ENCODE assay signal across 24 mouse cellular contexts in the genomic region with DNA sequence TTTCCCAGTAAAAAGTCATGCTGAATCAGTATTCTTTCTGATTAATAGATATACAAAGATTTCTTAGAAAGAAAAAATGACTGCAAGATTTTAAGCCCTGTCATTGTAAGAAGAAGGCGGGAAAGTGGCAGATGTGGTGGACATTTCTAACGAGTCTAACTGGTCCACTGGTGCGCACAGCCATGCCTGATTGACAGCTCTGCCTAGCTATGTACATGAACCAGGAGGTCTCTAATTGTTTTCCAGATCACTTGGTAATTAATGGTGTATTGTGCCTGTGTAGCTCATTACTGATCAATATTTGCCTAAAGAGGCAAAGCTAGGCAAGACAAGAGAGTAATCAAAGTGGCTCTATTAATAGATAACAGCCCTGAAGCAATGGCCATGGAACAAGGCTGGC.
DNase-seq lines count a peak whose midpoint lies in the region; ATAC-seq lines count a peak whose summit lies in the region.
"Had no signal": no experiment of that assay in that cellular context is flagged by ENCODE, and none has a peak within 500 bp of the region (broad histone marks: within the 10 kb centered on the region; RNA-seq: fewer than 3 reads in every experiment).

No protein-coding gene starts in this region.

- no peaks in the 10 kb centered on the region for H3K9me3 ChIP-seq in hindbrain, embryonic 11.5 days (ENCODE audit: control insufficient read depth, low read length)
- no peaks in the 10 kb centered on the region for H3K9me3 ChIP-seq in hindbrain, embryonic 10.5 days
- no peaks in the 10 kb centered on the region for H3K9me3 ChIP-seq in midbrain, embryonic 13.5 days
- no peaks in the 10 kb centered on the region for H3K9me3 ChIP-seq in midbrain, embryonic 15.5 days
- H3K9me3 ChIP-seq: embryonic facial prominence, embryonic 10.5 days; embryonic facial prominence, embryonic 13.5 days; forebrain, embryonic 10.5 days; intestine, embryonic 15.5 days had no signal

- H3K4me2 ChIP-seq in hindbrain, embryonic 11.5 days (replicated peaks; ENCODE audit: low read depth, low read length), result no peak overlapping the region
- H3K4me2 ChIP-seq in midbrain, embryonic 13.5 days (replicated peaks), result no peak overlapping the region
- H3K4me2 ChIP-seq in midbrain, embryonic 15.5 days, result no peak overlapping the region
- H3K4me2 ChIP-seq: embryonic facial prominence, embryonic 13.5 days; heart, embryonic 11.5 days; intestine, embryonic 15.5 days had no signal

- no peaks in the 10 kb centered on the region for H3K27me3 ChIP-seq in hindbrain, embryonic 11.5 days (ENCODE audit: control insufficient read depth, insufficient read depth, low read length)
- no peaks in the 10 kb centered on the region for H3K27me3 ChIP-seq in hindbrain, embryonic 10.5 days (ENCODE audit: insufficient read depth, poor library complexity, severe bottlenecking)
- no peaks in the 10 kb centered on the region for H3K27me3 ChIP-seq in midbrain, embryonic 13.5 days
- H3K27me3 ChIP-seq in midbrain, embryonic 15.5 days (replicated peaks), result no peaks in the 10 kb centered on the region
- H3K27me3 ChIP-seq: embryonic facial prominence, embryonic 13.5 days; intestine, embryonic 15.5 days had no signal

- no peak overlapping the region for H3K27ac ChIP-seq in hindbrain, embryonic 11.5 days (ENCODE audit: low read depth, low read length)
- H3K27ac ChIP-seq in hindbrain, embryonic 10.5 days, result no peak overlapping the region
- H3K27ac ChIP-seq in midbrain, embryonic 13.5 days, result no peak overlapping the region
- no peak overlapping the region for H3K27ac ChIP-seq in midbrain, embryonic 15.5 days
- H3K27ac ChIP-seq: embryonic facial prominence, embryonic 10.5 days; embryonic facial prominence, embryonic 13.5 days; forebrain, embryonic 10.5 days; gastrocnemius, adult 2 months; intestine, embryonic 15.5 days had no signal

- ATAC-seq in hindbrain, embryonic 11.5 days (ENCODE audit: low FRiP score), result peak; percentile 33; the same call in 1 of the 2 replicates
- 0 out of 2 replicates have a peak, but pooled peaks have one; percentile 43 for ATAC-seq in midbrain, embryonic 13.5 days
- ATAC-seq in midbrain, embryonic 15.5 days (replicated peaks), result no peak
- ATAC-seq in erythroblast, adult 5-6 weeks (replicated peaks; ENCODE audit: low FRiP score, poor library complexity, severe bottlenecking), result no peak
- ATAC-seq: CD4-positive, CD25-positive, alpha-beta regulatory T cell, adult 4 months; forebrain, postnatal 0 days; hindbrain, embryonic 16.5 days; intestine, embryonic 15.5 days had no signal

- DNase-seq in hindbrain, embryonic 11.5 days (ENCODE audit: low spot score), result no peak
- DNase-seq in hindbrain, embryonic 10.5 days (ENCODE audit: low spot score), result no peak
- DNase-seq in retina, postnatal 1 day, result peak; percentile 31
- DNase-seq: adrenal gland, adult 2 months; adrenal gland, postnatal 14 days; cerebellum, adult 11-12 months; cerebellum, adult 8-10 months; cerebellum, postnatal 10 days; cerebellum, postnatal 36 days; embryo, embryonic 11 days; forebrain, postnatal 0 days; gastrocnemius, adult 2 months; gastrocnemius, postnatal 14 days; heart, adult 11 months had no signal

- H3K36me3 ChIP-seq in hindbrain, embryonic 11.5 days (ENCODE audit: control insufficient read depth, insufficient read depth, low read length), result no peaks in the 10 kb centered on the region
- H3K36me3 ChIP-seq in hindbrain, embryonic 10.5 days, result no peaks in the 10 kb centered on the region
- H3K36me3 ChIP-seq in midbrain, embryonic 13.5 days, result no peaks in the 10 kb centered on the region
- no peaks in the 10 kb centered on the region for H3K36me3 ChIP-seq in midbrain, embryonic 15.5 days (replicated peaks)
- H3K36me3 ChIP-seq: embryonic facial prominence, embryonic 10.5 days; embryonic facial prominence, embryonic 13.5 days; forebrain, embryonic 10.5 days; intestine, embryonic 15.5 days had no signal

- H3K4me1 ChIP-seq in hindbrain, embryonic 11.5 days (replicated peaks; ENCODE audit: control insufficient read depth, insufficient read depth, low read length), result no peaks in the 10 kb centered on the region
- no peaks in the 10 kb centered on the region for H3K4me1 ChIP-seq in hindbrain, embryonic 10.5 days (replicated peaks)
- H3K4me1 ChIP-seq in midbrain, embryonic 13.5 days (replicated peaks), result no peaks in the 10 kb centered on the region
- no peaks in the 10 kb centered on the region for H3K4me1 ChIP-seq in midbrain, embryonic 15.5 days
- H3K4me1 ChIP-seq: embryonic facial prominence, embryonic 10.5 days; embryonic facial prominence, embryonic 13.5 days; forebrain, embryonic 10.5 days; intestine, embryonic 15.5 days had no signal

- no peak overlapping the region for H3K4me3 ChIP-seq in hindbrain, embryonic 11.5 days (ENCODE audit: low read depth, low read length)
- no peak overlapping the region for H3K4me3 ChIP-seq in hindbrain, embryonic 10.5 days
- no peak overlapping the region for H3K4me3 ChIP-seq in midbrain, embryonic 13.5 days (replicated peaks)
- H3K4me3 ChIP-seq in midbrain, embryonic 15.5 days, result no peak overlapping the region
- H3K4me3 ChIP-seq: embryonic facial prominence, embryonic 10.5 days; embryonic facial prominence, embryonic 13.5 days; forebrain, embryonic 10.5 days; gastrocnemius, adult 2 months; intestine, embryonic 15.5 days had no signal

- H3K9ac ChIP-seq in hindbrain, embryonic 11.5 days (ENCODE audit: low read depth, low read length), result no peak overlapping the region
- H3K9ac ChIP-seq in midbrain, embryonic 13.5 days (replicated peaks), result no peak overlapping the region
- H3K9ac ChIP-seq in midbrain, embryonic 15.5 days, result no peak overlapping the region
- H3K9ac ChIP-seq: embryonic facial prominence, embryonic 13.5 days; forebrain, postnatal 0 days; intestine, embryonic 15.5 days had no signal

- 72% methylated on average over 3 of the region's 3 CpGs for WGBS in hindbrain, embryonic 11.5 days
- 71% methylated on average over 3 of the region's 3 CpGs for WGBS in hindbrain, embryonic 10.5 days
- 70% methylated on average over 3 of the region's 3 CpGs for WGBS in midbrain, embryonic 13.5 days
- 64% methylated on average over 3 of the region's 3 CpGs for WGBS in midbrain, embryonic 15.5 days

Comparison
In these comparisons a context has a peak if more than half of its experiments do, and no peak if none do; other contexts are left out.
1. ATAC-seq: peak in hindbrain, embryonic 11.5 days (single experiment) and midbrain, embryonic 13.5 days (single experiment); none in midbrain, embryonic 15.5 days (single experiment) and erythroblast, adult 5-6 weeks (single experiment).